Mouse (Mus musculus) forebrain, embryonic 13.5 days (tissue): ENCODE data around the gene Nsd2. TPM values are rescaled to one million over a fixed set of nuclear protein-coding genes. Genes with fewer than 3 reads are reported as not detected.

Source experiments
- ATAC-seq: fragments of 200-750 bp; cut with Nextera tagmentation; 2 replicates; pipeline ENCODE4 v1.8.0; 2017
- H3K27ac ChIP-seq: fragments of 300-500 bp; sonication (generic); 2 replicates; pipeline ENCODE4 v1.5.1; 2015; ENCODE audit warnings: inconsistent platforms, mild to moderate bottlenecking, moderate library complexity
- H3K27me3 ChIP-seq: fragments of 300-500 bp; sonication (generic); 2 replicates; pipeline ENCODE4 v1.6.1; 2015; ENCODE audit warnings: mild to moderate bottlenecking, inconsistent platforms
- H3K36me3 ChIP-seq: fragments of 300-500 bp; sonication (generic); 2 replicates; pipeline ENCODE4 v1.6.1; 2015; ENCODE audit warnings: mild to moderate bottlenecking, inconsistent platforms; ENCODE audit not compliant: poor library complexity, severe bottlenecking
- H3K4me1 ChIP-seq: fragments of 300-500 bp; sonication (generic); 2 replicates; pipeline ENCODE4 v1.6.1; 2015; ENCODE audit warnings: inconsistent platforms
- H3K4me2 ChIP-seq: fragments of 300-500 bp; sonication (generic); 2 replicates; pipeline ENCODE4 v1.6.1; 2015; ENCODE audit warnings: inconsistent platforms, mild to moderate bottlenecking, moderate library complexity
- H3K4me3 ChIP-seq: fragments of 300-500 bp; sonication (generic); 2 replicates; pipeline ENCODE4 v1.5.1; 2015; ENCODE audit warnings: mild to moderate bottlenecking, inconsistent platforms
- H3K9ac ChIP-seq: fragments of 300-500 bp; sonication (generic); 2 replicates; pipeline ENCODE4 v1.6.1; 2015; ENCODE audit warnings: mild to moderate bottlenecking, inconsistent platforms
- H3K9me3 ChIP-seq: fragments of 300-500 bp; sonication (generic); replicated peaks from 2 replicates; pipeline ENCODE4 v1.6.1; 2016; ENCODE audit warnings: inconsistent platforms
- WGBS: fragments of 180-500 bp; shearing (Covaris S2); methylation state at CpG from one replicate; pipeline ENCODE4 v1.1.7; 2015; 5-methylcytosine and 5-hydroxymethylcytosine counted together
- polyA plus RNA-seq: library from polyadenylated mRNA; unstranded; fragments of >200 nt; fragmentation: Nextera tagmentation; extraction: Ambion mirVana; gene quantifications from 2 replicates; pipeline ENCODE4 v1.2.1, GENCODE M21; 2015

Nsd2 gene
- polyA plus RNA-seq, 1 experiment from 2014 or later, result 83.8 TPM

GRCm38 (mm10) chr5:33857693-33858092 lies 37.2 kb downstream of the Nsd2 start:
- Histone ChIP-seq H3K27ac (no peak overlapping the region), H3K27me3 (no peaks in the 10 kb centered on the region), H3K4me3 (no peak overlapping the region), H3K4me2 (no peak overlapping the region), H3K9ac (no peak overlapping the region), H3K36me3 (peaks cover 85% of the 10 kb centered on the region), H3K4me1 (no peaks in the 10 kb centered on the region), H3K9me3 (0 out of 2 replicates have a peak, but pooled peaks cover 4% of the 10 kb centered on the region)
- ATAC-seq, result no peak

DNA sequence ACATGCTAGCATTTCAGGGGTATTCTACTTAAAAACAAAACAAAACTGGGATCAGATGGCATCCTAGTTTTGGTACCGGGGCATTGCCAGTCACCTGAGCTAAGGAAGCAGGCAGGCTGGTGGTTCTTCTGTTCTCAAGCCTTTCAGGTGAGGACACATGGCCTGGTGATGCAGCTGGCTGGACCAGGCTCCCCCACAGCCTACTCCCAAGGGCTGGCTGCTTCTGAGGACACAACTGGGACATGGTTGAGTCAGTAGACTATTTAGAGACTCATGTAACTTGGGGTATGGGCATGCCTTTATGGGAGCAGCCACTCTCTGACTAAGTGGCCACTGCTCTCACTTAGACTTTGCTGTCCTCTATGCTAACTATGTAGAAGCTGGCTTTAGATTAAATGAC lies 54.9 kb downstream of the Nsd2 start:
- Histone ChIP-seq H3K9ac (no peak overlapping the region), H3K27ac (no peak overlapping the region), H3K9me3 (no peaks in the 10 kb centered on the region), H3K36me3 (peaks cover 84% of the 10 kb centered on the region), H3K4me3 (no peak overlapping the region), H3K4me1 (no peaks in the 10 kb centered on the region), H3K4me2 (no peak overlapping the region), H3K27me3 (no peaks in the 10 kb centered on the region)
- no peak for ATAC-seq
- WGBS, result 100% methylated on average over 1 of the region's 1 CpGs

DNA sequence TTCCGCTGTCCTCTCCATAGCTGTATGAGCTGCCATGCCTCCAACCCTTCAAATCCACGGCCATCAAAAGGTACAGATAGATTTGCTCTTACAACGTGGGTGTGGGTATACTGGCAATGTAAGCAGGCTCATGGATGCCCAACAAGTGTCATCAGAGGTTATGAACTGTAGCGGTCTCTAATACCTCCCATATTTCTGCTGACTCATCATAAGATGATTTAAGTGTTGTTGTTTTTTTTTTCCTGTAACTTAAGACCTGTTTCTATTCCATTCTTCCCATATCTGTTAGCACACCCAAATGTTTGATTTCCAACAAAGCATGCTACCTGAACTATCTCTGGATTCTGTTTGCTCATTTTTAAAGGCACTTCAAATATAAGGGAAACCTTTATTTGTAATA lies 60.6 kb downstream of the Nsd2 start:
- 96% methylated on average over 4 of the region's 4 CpGs for whole genome bisulfite sequencing

DNA sequence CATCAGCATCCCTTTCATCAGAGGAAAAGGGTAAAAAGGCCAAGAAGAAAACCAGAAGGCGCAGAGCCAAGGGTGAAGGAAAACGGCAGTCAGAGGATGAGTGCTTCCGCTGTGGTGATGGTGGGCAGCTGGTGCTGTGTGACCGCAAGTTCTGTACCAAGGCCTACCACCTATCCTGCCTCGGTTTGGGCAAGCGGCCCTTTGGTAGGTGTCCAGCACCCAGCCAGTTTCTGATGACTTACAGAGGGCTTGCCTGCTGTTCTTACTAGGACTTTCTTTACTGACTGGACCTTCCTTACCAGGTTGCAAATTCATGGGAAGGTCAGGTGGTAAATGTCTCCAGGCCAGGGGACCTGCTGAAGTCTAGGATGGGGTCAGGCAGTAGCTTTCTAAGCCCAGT lies 72.9 kb downstream of the Nsd2 start:
- Histone ChIP-seq H3K36me3 (peaks cover 97% of the 10 kb centered on the region), H3K9me3 (no peaks in the 10 kb centered on the region), H3K27me3 (no peaks in the 10 kb centered on the region), H3K4me3 (no peak overlapping the region), H3K4me2 (no peak overlapping the region), H3K4me1 (no peaks in the 10 kb centered on the region), H3K27ac (no peak overlapping the region), H3K9ac (no peak overlapping the region)
- ATAC-seq, result no peak
- WGBS, result 98% methylated on average over 6 of the region's 6 CpGs

More for the DNA sequence above, 60.6 kb downstream of the Nsd2 start:
- Histone ChIP-seq H3K4me3 (no peak overlapping the region), H3K9ac (no peak overlapping the region), H3K9me3 (no peaks in the 10 kb centered on the region), H3K36me3 (peaks cover 93% of the 10 kb centered on the region), H3K4me2 (no peak overlapping the region), H3K27me3 (no peaks in the 10 kb centered on the region), H3K4me1 (no peaks in the 10 kb centered on the region), H3K27ac (no peak overlapping the region)
- no peak for ATAC-seq

- 88% methylated on average over 9 of the region's 9 CpGs for WGBS
- H3K4me2 ChIP-seq, result no peak overlapping the region
- H3K4me3 ChIP-seq, result no peak overlapping the region
- H3K9ac ChIP-seq, result no peak overlapping the region
- H3K36me3 ChIP-seq, result peaks cover 97% of the 10 kb centered on the region
- H3K27me3 ChIP-seq, result no peaks in the 10 kb centered on the region
- no peaks in the 10 kb centered on the region for H3K4me1 ChIP-seq
- ATAC-seq, result 0 out of 2 replicates have a peak, but pooled peaks have one; percentile 27
- H3K27ac ChIP-seq, result no peak overlapping the region
- no peaks in the 10 kb centered on the region for H3K9me3 ChIP-seq
These were observed 74.6 kb downstream of the Nsd2 start for GRCm38 (mm10) chr5:33895116-33895515.

GRCm38 (mm10) chr5:33897158-33897557 lies 76.6 kb downstream of the Nsd2 start:
- Histone ChIP-seq H3K9me3 (no peaks in the 10 kb centered on the region), H3K4me1 (no peaks in the 10 kb centered on the region), H3K4me3 (no peak overlapping the region), H3K27me3 (no peaks in the 10 kb centered on the region), H3K9ac (no peak overlapping the region), H3K27ac (no peak overlapping the region), H3K36me3 (peaks cover 97% of the 10 kb centered on the region), H3K4me2 (no peak overlapping the region)
- 84% methylated on average over 2 of the region's 2 CpGs for WGBS
- ATAC-seq, result no peak

GRCm38 (mm10) chr5:33898671-33899070 lies 78.1 kb downstream of the Nsd2 start:
- WGBS, result 90% methylated on average over 9 of the region's 9 CpGs
- no peak for ATAC-seq
- Histone ChIP-seq H3K4me2 (no peak overlapping the region), H3K9ac (no peak overlapping the region), H3K4me1 (no peaks in the 10 kb centered on the region), H3K4me3 (no peak overlapping the region), H3K36me3 (peaks cover 89% of the 10 kb centered on the region), H3K9me3 (no peaks in the 10 kb centered on the region), H3K27me3 (no peaks in the 10 kb centered on the region), H3K27ac (no peak overlapping the region)

GRCm38 (mm10) chr5:33899245-33899644 lies 78.7 kb downstream of the Nsd2 start:
- Histone ChIP-seq H3K4me1 (no peaks in the 10 kb centered on the region), H3K27me3 (no peaks in the 10 kb centered on the region), H3K9ac (no peak overlapping the region), H3K4me3 (no peak overlapping the region), H3K27ac (no peak overlapping the region), H3K4me2 (no peak overlapping the region), H3K9me3 (no peaks in the 10 kb centered on the region), H3K36me3 (peaks cover 87% of the 10 kb centered on the region)
- WGBS, result 91% methylated on average over 3 of the region's 3 CpGs
- ATAC-seq, result no peak

GRCm38 (mm10) chr5:33900101-33900500 lies 79.6 kb downstream of the Nsd2 start:
- Histone ChIP-seq H3K9me3 (no peaks in the 10 kb centered on the region), H3K4me3 (no peak overlapping the region), H3K27me3 (no peaks in the 10 kb centered on the region), H3K9ac (no peak overlapping the region), H3K4me2 (no peak overlapping the region), H3K27ac (no peak overlapping the region), H3K36me3 (peaks cover 78% of the 10 kb centered on the region), H3K4me1 (no peaks in the 10 kb centered on the region)
- 91% methylated on average over 3 of the region's 3 CpGs for WGBS
- ATAC-seq, result no peak

DNA sequence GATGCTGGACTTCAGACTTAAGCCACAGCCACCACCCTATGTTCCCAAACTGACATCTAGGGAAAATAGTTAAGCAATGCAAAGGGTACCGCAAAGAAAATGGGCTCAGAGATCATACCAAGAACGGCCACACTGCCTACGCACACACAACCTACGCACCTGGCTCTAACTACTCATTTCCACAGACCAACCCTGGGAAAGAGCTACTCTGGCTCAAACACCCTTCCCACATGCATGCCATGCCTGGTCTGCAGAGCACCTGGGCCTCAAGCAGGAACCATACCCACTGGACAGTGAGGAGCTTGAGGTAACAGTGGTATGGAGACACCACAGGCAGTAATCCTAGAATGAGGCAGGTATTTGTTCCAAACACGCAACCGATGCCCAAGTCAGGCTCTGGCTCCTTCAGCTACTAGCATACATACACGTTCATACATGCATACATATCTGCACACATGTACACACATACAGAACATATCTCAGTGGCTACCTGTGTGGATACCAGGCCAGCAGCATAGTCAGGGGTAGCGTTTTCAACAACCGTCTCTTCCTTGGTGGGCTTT lies 80.3 kb downstream of the Nsd2 start:
- no peak for ATAC-seq
- WGBS, result 98% methylated on average over 9 of the region's 9 CpGs
- Histone ChIP-seq H3K9ac (no peak overlapping the region), H3K36me3 (peaks cover 71% of the 10 kb centered on the region), H3K4me1 (no peaks in the 10 kb centered on the region), H3K4me2 (no peak overlapping the region), H3K9me3 (no peaks in the 10 kb centered on the region), H3K4me3 (no peak overlapping the region), H3K27me3 (no peaks in the 10 kb centered on the region), H3K27ac (no peak overlapping the region)

DNA sequence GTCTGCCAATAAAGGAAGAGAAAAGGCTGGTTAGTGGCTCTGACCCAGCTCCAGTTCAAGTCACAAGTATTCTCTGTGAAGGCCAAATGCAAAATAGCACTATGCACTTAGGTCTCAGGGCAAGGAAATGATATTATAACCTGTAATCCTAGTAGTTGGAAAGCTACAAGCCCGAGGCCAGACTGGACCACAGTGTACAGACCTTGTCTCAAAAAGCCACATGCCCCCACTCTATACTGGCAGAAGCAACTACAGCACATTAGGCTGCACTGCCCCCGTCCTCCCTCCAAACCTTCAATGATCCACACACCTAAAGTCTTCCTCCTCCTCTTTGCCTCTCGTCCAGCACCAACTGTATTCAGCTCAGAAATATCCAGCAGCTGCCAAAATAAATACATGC lies 80.8 kb downstream of the Nsd2 start:
- H3K4me3 ChIP-seq, result no peak overlapping the region
- WGBS, result 94% methylated on average over 3 of the region's 3 CpGs

GRCm38 (mm10) chr5:33902696-33903095 lies 82.2 kb downstream of the Nsd2 start:
- WGBS, result 90% methylated on average over 2 of the region's 2 CpGs
- Histone ChIP-seq H3K27ac (no peak overlapping the region), H3K9ac (no peak overlapping the region), H3K36me3 (peaks cover 54% of the 10 kb centered on the region), H3K27me3 (no peaks in the 10 kb centered on the region), H3K9me3 (no peaks in the 10 kb centered on the region), H3K4me1 (no peaks in the 10 kb centered on the region), H3K4me3 (no peak overlapping the region), H3K4me2 (no peak overlapping the region)
- ATAC-seq, result no peak

More for the DNA sequence above, 80.8 kb downstream of the Nsd2 start:
- no peaks in the 10 kb centered on the region for H3K4me1 ChIP-seq
- H3K9ac ChIP-seq, result no peak overlapping the region
- no peak overlapping the region for H3K27ac ChIP-seq
- H3K9me3 ChIP-seq, result no peaks in the 10 kb centered on the region
- peaks cover 66% of the 10 kb centered on the region for H3K36me3 ChIP-seq
- H3K4me2 ChIP-seq, result no peak overlapping the region
- H3K27me3 ChIP-seq, result no peaks in the 10 kb centered on the region
- no peak for ATAC-seq

DNA sequence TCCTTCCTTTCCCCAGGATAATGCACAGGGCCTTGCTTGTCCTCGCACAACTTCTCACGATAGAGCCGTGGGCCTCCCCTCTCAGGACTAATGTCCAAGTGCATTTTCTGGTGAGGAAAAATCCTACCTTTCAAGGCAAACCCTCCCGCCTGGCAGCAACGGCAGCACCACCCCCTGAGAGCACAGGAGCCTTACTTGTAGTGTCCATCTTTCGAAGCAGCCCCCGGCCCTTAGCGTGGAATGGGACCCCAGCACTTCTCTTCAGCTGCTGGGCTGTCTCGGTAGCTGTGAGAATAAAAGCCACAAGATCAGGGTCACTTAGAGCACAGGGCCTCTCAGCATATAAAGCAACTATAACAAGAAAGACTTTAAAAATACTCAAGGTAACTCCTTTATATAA lies 82.7 kb downstream of the Nsd2 start:
- WGBS, result 88% methylated on average over 9 of the region's 9 CpGs
- H3K9me3 ChIP-seq, result no peaks in the 10 kb centered on the region
- peaks cover 50% of the 10 kb centered on the region for H3K36me3 ChIP-seq
- H3K4me2 ChIP-seq, result no peak overlapping the region
- ATAC-seq, result no peak
- H3K27me3 ChIP-seq, result no peaks in the 10 kb centered on the region
- H3K9ac ChIP-seq, result no peak overlapping the region
- no peak overlapping the region for H3K4me3 ChIP-seq
- H3K4me1 ChIP-seq, result no peaks in the 10 kb centered on the region
- H3K27ac ChIP-seq, result no peak overlapping the region
